Mouse (Mus musculus): ENCODE results near the gene Slc9a6.

Gene Slc9a6

GRCm38 (mm10) chrX:56609623-56610317 is at the start of gene Slc9a6:
Gene Slc9a6, plus strand, starts transcription at chrX:56609757.
- peak; percentile 90 for DNase-seq

GRCm38 (mm10) chrX:56572465-56572864 is 37.1 kb upstream of the Slc9a6 start:
- peak; percentile 55 for DNase-seq

GRCm38 (mm10) chrX:56578200-56578599 is 31.4 kb upstream of the Slc9a6 start:
- DNase-seq, result no peak

DNA sequence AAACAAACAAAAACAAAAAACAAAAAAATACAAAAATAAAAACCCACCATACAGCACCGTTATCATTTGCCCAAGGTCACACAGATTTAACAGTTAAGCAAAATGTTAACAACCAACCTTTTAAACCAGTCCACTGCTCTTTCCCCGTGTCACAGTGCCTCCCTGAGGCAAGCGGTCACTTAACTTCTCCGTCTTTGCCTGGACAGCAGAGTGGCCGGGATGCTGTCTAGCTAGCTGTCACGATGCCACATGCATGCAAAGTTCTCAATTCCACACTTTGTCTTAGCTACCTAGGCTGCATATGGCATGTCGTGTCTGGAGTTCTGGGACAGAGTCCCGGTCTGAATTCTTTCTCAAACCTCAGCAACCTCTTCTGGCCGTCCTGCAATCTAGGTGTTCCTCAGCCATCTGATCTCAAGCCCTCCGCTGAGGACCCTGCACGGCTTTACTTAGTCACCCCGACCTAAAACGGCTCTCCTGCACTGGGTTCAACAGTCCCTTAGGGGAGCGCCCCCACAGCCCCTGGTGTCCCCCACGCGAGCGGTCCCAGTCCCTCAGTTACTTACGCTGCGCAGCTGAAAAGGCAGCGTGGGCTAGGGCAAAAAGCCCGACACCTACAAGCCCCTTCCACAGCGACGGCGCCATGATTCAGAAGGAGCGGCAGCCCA is 12.2 kb upstream of the Slc9a6 start:
- peak; percentile 16 for DNase-seq

DNA sequence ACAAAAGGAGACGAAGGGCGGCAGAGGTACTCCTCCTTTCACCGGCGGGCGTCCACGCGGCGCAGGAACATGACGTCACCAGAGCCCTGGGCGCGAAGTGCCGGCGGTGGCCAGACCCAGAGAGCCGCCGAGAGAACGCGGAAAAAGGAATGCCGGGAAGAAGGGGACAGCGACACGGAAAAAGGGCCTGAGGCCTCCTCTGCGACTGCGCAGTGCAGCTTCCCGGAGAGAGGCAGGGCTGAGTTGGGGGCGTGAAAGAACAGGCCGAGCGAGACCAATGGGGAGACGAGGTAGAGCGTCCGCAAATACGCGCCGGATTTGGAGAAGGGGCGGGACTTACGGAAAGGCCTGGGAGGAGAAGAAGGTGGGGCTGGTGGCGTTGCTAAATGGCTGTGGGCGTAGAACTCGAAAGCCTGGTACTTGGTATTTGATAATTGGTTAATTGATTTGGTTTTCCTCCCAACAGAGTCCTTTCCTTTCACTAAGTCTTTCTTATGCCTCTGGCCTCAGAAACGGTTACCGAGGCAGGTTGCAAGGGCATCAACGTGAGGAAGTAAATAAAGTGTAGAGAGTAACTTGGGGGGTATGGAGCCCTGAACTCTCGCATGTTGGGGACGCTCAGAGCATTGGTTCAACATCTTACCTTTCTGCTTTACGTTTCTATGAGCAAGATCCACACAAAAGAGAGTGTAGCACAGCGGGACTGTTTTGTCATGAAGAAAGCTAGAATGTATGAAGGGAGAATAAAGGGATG is 11.5 kb upstream of the Slc9a6 start, which contains the start of gene Mmgt1:
Gene Mmgt1, minus strand, starts transcription at position 183 of the 754 bp plus-strand sequence.
- peak; percentile 92 for DNase-seq

DNA sequence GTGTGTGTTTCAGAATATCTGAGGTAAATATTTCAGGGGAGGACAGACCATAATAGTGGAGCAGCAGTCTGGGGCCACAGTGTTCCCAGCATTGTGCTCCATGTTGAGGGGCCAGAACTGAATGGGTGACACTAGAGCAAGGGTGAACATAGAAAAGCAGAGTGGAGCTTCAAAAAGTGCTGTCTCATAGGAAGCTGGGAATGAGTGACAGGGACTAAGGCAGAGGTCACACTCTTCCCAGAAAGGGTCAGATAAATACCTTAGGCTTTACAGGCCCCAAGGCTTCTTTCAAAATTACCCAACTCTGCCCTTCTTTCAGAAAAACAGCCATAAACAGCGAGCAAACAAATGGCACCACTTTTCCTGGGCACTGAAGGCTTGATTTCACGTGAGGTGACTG is 3.0 kb upstream of the Slc9a6 start:
- DNase-seq, result no peak

- no peak for DNase-seq
Measured at GRCm38 (mm10) chrX:56607032-56607710, 2.4 kb upstream of the Slc9a6 start.

DNA sequence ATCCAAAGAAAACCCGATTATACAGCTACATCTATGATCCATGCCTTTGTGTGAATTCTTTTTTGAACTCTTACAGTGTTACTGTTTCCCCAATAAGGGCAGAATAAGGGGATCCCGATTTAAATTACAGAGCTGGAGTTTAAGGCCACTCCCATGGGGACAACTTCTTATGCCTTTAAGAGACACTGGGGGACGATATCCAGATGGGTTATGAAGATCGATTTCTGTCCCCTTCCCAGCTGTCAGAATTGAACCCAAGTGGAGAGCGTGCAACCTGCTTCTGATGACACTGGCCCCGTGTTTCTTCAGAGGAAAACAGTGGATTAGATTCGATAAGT is 303 bp upstream of the Slc9a6 start:
- no peak for DNase-seq

DNA sequence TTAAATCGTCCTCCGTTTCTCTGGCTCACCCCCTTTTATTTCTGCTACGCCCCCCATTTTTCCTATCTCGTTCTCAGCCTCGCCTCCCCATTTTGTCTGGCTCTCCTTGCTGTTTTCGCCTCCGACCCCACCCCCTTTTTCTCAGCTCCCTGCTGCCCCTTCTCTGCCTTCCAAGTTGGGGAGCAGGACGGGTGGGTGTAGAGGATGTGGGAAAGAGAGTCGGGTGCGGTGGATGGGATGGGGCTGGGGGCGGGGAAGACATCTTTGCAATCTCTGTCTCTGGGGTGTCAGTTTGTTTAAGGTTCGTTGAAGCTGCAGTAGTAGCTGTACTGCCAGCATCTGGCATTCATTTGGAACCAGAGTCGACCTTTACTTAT is 749 bp downstream of the Slc9a6 start:
- DNase-seq, result peak; percentile 34

- DNase-seq, result no peak
Measured at GRCm38 (mm10) chrX:56615236-56615635, 5.7 kb downstream of the Slc9a6 start.

DNA sequence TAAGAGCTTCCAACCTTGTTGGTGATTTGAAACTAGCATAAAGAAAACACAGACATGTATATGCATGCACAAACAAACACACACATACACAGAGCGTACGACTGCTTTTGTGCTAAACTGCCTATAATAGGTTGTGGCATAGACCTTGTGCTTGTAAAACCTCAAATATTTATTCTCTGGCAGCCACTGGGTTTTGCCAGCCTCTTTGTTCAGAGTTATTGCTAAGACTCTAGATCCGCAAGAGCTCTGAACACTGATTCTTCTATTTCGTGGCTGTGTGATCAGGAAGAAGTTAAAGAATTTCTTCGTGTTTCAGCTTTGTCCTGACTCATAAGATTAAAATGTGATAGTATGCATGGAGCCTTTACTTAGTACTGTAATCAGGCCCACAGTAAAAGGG is 26.6 kb downstream of the Slc9a6 start:
- DNase-seq, result no peak

GRCm38 (mm10) chrX:56640066-56640465 is 30.5 kb downstream of the Slc9a6 start:
- DNase-seq, result no peak

GRCm38 (mm10) chrX:56649549-56650354 is 40.2 kb downstream of the Slc9a6 start:
- peak; percentile 56 for DNase-seq

GRCm38 (mm10) chrX:56650355-56650652 is 40.7 kb downstream of the Slc9a6 start:
- DNase-seq, result no peak

DNA sequence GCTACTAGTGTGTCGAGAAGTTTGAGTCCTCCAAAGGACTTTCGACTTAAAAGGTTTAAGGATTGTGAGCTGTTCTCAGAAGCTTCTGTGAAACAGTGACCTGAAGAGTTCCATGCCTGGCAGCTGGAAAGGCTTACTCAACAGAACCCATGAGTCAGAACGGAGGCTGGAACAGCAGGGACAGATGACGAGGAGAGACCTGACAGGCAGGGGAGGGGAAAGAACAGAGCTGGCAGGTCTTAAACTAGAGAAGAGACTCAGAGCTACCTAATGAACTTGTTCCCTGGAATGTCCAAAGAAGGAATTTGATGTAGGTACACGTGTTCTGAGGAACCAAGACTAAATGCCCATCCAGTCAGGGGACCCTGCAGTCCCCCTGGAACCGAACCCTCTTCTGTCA is 41.3 kb downstream of the Slc9a6 start:
- DNase-seq, result no peak

DNA sequence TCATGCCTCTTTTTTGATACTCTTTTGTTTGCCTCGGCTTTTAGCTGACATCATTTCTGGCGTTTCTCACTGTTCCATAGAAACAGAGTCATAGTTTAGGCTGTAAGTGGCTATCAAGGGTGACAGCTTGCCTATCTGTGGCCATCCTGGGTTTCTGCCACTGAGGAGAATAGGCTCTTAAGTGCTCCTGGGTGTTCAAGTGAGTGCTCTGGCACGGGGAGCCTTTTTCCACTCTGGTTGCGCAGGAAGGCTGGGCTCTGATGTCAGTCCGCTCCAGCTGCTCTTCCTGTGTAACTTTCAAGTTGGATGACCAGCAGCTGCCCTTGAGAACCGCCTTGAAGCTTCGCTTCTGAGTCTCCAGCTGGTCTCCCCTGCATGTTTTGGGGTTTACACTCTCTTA is 42.2 kb downstream of the Slc9a6 start:
- DNase-seq, result no peak

DNA sequence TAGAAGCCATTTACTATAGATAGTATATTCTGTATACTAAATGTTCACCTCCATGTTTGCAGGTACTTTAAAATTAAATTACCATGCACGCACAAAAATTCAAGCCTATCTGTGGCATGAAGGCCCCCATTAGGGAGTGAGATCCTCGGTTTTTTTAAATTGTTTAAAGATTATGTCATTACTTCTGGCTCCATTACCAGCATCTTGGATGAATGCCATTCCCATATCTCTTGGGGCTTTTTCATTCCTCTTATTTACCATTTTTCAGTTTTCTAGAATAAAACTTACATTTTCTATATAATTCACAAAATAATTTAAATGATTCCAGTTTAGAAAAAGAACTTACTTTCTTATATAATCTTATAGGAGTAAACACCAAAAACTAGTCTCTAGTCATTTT is 46.1 kb downstream of the Slc9a6 start:
- DNase-seq, result no peak

GRCm38 (mm10) chrX:56659286-56659685 is 49.7 kb downstream of the Slc9a6 start:
- DNase-seq, result no peak

DNA sequence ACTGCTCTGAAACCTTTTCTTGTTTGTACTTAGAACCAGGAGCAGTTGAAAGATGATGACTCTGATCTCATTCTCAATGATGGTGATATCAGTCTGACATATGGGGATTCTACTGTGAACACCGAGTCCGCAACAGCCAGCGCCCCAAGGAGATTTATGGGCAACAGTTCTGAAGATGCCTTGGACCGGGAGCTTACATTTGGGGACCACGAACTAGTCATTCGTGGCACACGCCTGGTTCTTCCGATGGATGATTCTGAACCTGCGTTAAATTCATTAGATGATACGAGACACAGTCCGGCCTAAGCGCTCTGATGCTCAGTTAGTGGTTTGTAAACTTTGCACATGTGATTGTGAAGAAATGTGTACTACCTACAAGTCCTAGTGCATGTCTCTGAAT is 51.6 kb downstream of the Slc9a6 start:
- DNase-seq, result no peak

DNA sequence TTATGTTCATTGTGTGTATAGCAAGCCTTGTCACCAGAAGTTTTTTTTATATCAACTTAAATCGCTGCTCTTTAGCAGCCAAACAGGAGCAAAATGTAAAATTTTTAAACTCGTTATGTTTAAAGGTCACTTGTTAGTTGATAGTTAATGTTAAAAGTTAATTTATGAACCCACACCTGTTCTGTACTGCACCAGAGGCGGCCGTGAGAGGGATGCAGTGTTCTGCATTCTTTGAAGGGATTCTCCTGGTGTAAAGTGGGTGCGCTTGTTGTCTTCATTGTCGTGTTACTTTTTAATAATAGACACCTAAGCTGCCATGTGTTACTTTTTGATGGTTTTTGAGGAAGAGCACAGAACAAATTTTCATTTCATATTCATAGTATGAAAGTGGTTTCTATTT is 52.8 kb downstream of the Slc9a6 start:
- no peak for DNase-seq

DNA sequence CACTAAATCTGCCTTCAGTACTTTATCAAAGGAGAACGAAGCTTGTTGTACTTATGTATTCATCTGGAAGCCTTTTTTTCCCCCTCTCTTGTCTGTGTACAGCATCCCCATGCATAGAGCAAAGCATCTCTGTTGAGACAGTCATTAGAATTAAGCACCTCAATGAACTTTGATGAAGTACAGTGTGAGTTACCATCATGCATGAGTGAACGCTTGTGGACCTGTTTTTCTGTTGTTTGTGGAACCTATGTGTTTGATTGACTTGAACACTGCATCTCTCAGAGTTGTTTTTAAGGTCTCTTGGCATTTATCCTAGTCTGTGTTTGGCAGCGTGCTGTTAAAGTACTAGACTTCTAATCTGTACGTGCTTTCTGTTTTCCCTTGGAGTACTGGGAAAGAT is 53.8 kb downstream of the Slc9a6 start:
- no peak for DNase-seq

DNA sequence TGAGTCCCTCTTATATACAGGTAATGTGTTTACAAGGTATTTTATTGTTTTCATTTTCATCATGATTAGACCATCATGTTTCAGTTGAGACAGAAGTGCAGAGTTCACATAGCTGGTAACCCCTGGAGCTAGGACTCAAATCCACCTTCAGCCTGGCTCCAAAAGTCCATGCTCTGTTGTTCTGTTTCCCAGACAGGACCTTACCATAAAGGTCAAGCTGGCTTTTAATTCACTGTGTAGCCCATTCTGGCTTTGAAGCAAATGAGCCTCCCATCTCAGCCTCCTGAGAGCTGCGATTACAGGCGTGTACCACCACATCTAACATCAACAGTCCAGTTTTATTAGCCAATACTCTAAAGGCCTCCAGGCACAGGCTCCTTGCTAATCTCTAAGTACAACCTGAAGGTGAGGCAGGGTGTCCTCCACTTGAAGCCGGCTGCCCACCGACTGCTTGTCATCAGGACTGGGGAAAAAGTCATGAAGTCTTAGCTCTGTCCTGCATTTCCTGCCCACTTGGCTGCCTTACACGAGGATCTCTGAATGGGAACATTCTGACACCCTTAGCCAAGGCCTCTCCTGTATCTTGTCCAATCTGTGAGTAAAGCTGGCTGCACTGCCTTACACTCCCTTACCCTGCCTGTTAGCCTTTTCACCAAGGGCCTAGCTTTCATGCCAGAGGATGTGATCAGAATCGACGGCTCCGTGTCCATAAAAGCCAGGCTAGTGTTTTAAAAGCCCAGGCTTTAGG is 55.8 kb downstream of the Slc9a6 start:
- DNase-seq, result no peak

Measured in embryo, embryonic 11 days (tissue).